Mouse (Mus musculus) right cerebral cortex, postnatal 4 days (tissue): ENCODE measurements around the gene Hectd1.

Source experiments
- DNase-seq: peaks from one replicate; pipeline ENCODE4 v3.0.0-alpha.2; 2022

Hectd1 gene

DNA sequence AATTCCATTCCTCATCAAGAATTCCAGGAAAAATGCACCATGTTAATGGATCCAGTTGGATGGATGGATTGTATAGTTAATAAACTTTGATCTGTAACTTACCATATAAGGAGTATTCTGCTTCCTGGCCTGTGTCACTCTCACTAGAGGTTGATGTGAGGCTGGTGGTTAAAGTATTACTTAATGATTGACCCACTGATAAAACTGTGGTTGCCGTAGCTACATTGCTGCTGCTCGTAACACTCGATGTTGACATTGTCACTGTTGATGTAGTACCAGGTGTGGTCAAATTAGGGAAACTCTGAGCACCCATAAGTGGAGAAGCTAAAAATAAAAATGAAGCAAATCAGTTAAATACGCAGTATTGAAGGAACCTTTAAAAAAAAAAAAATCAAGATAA lies 61.9 kb downstream of the Hectd1 start:
- no peak for DNase-seq

DNA sequence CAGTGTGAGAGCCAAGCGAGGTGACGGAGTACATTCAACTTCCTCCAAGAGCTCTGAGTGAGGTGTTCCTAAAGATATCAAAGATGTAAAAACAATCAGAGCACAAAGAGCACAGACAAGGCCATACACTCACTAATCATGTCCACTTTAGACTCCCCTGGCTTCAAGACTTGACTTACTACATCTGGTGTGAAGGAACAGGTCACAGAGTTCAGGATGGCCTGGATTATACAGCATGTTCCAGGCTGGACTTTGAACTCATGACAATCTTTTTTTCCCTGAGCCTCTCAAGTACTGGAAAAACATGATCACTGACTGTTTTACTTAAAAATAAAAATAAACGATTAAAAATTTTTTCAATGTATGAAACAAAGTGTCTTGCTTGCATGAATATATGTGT lies 70.0 kb downstream of the Hectd1 start:
- DNase-seq: no peak

DNA sequence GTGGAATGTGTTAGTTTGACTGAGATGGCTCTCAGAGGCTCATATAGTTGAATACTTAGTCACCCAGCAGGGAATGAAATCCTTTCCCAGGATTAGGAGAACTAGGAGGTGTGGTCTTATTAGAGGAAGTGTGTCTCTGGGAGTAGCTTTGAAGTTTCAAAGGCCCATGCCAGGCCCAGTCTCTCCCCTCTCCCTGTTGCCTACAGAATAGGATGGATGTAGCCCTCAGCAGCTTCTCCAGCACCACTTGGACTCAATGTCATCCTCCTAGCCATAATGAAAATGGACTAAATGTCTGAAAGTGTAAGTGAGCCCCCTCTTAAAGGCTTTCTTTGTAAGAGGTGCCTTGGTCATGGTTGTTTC lies 72.8 kb downstream of the Hectd1 start:
- DNase-seq: no peak

DNA sequence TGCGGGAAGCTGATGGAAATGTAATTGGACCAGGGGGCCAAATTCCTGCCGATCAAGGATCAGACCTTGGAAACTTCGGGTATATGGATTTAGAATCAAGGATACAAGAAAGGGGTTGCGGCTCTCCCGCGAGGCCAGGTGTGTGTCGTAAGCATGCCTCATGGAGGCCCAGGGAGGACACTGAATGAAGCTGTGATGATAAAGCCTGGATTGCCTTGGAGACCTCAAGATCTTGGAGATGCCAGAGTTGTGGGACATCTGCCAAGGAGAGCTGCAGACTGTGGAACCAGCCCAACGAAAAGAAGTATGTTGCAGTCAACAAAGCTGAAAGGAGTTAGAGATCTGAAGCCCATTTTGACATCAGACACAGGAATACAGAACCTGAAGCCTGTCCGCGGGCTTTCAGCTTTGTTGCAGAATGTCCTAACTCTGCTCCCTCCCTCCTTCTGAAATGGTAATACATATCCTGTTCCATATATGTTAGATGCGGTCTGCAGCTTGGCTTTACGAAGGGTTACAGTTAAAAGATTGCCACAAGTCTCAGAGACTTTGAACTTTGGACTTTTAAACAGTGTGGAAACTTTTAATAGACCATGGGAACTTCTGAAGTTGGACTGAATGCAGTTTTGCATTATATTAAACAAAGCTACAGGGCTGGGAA lies 73.3 kb downstream of the Hectd1 start:
- DNase-seq: no peak

DNA sequence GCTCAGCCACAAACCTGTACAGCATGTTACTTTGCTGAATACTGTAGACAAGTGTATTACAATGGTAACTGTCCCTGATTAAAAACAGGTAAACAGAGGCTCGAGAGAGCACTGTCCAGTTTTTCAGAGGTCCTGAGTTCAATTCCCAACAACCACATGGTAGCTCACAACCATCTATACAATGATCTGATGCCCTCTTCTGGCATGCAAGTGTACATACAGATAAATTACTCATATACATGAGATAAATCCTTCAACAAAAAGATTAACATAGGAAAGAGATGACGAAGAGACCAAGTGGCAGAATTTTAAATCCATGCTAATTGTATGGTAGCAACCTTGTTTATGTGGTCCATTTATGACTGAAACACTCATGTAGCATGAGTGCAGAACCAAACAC lies 82.0 kb downstream of the Hectd1 start:
- DNase-seq: no peak

DNA sequence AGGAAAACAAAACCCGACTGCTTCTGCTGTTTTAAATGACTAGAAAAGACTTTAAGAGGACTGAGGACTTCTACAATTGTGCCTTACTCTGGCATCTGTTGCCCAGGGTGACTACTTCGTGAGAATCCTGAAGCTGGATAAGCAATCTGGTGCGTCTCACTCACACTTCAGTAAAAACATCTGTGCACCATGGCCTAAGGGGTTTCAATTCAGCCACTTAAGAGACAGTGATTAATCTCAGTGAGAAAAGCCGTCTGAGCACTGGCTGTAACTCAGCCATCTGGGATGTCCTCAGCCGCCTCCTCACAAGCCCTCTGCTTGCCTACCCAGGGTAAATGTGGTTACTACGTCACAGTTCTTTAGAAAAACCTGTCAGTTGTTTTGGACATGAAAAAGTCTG lies 84.4 kb downstream of the Hectd1 start:
- DNase-seq: no peak

DNA sequence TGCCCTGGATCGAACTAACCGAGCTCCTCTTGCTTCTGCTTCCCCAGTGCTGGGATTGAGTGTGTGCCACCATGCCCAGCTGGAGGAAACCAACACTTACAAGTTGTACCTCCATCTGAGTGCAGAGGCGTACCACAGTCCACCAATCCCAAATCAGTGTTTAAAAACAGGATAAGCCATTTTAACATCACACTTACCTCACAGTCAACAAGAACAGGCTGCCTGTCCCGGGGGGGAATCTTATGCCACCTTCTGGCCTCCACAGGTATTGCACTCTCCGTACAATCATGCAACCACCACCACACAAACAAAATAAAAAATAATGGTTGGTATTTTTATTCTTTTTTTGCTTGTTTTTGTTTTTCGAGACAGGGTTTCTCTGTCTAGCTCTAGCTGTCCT lies 87.6 kb downstream of the Hectd1 start:
- peak; percentile 53 for DNase-seq

DNA sequence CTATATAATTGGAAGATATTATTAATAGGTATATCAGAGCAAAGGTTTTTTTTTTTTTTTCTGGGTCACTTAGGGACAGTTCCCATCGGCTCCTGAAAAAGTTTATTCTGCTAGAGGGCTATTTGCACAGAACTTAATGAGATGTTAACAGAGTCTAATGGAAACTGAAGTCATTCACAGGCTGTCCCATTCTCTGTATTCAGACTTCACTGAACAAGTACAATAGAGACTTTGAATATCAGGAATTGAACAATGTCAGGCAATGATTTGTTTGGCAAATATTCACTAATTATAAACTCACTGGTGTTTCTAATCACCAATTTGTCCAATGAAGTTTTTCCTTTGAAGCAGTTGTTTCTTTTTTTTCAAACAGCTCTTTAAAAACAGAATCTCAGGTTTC lies 92.5 kb downstream of the Hectd1 start:
- DNase-seq: no peak

DNA sequence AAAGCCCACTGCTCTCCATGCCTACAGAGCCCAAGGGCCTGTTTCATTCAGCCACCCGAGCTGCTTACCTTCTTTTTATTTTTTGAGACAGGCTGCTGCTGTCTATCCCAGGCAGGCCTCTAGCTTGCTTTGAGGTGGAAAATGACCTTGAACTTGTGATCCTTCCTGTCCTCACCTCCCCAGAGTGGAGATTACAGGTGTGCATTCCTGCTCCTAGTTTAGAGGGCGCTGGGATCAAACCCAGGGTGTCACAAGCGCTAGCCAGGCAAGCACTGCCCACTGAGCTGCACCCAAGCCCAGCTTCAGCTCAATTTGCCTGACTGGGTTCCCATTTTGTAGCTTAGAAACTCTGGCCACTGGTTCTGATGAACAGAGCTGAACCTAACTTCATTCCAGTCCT lies 93.0 kb downstream of the Hectd1 start:
- DNase-seq: no peak

DNA sequence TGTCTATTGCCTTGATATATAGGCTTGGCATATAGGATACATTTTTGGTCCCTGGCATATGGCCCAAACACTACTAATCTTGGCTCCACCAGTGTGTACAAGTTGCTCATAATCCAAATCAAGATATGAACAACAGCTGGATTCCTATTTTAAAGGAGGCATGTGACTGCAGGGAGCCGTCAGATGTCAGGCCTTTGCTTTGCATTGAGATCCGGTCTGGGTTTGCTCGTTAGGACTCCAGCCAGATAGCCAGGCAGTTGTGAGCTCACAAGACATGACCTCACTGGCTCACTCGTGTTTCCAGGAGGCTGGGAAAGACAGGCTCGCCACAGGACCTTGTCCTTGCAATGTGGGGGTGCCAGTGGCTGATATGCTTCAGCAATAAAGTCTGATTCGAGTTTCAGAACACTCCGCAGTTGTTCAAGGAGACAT lies 93.5 kb downstream of the Hectd1 start:
- no peak for DNase-seq

DNA sequence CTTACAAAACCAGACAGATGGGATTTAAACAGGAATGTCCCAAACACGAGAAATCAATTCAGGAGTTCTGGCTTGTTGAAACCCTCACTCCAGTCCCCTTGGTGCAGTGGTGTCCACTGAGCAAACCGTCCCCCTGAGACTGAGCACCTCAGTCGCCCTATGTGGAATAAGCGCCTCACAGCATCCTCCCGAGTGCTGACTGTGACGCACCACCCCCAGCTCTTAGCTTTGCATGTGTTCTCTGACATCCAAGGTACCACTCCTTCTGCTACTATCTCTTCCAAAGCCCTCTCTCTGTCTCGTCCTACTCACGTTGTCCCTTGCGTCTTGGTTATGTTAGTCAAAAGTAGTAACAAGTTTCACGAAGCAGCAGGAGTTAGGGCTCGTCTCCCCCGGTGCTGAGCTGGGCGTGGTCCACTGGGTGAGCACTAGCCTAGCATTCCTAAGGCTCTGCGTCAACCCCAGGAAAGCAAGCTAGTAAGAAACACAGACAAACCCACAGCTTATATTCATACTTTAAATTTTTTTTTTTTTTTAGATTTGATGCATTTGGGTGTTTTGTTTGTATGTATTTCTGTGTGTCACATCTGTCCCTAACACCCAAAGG lies 94.6 kb downstream of the Hectd1 start:
- no peak for DNase-seq

DNA sequence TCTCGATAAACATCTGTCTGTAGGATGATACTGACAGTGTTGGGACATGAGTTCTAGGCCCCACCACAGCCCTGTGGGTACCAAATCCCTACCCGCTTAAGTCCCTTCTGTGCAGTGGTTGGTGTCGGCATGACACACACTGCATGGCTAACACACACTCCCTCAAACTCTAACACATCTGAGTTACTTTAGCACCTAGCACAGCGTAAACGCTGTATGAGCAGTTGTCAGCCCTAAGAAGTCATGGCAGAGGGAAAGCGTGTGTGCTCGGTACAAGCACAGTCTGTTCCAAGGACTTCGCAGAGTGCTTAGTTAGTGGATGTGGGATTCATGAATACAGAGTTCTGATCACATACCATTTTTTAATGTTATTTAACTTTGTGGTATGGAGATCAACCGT lies 99.5 kb downstream of the Hectd1 start:
- no peak for DNase-seq

DNA sequence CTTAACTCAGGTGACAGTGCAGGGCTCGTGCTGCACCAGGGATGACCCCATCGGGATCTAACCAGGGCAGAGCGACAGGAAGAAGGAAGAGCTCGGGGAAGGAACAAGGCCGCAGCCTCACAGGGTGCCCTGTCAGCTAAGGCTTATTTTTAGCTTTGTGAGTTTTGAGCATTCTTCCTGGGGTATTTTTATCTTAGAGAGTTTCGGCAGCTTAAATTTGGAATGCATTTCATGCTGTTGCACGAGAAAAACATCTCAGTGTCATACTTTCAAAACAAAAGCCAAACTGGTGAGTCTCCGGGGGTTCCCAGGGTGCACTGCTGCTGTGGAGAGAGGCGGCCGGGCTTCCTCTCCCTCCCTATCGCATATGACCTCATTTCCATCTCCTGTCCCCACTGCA lies 100.3 kb downstream of the Hectd1 start:
- no peak for DNase-seq

DNA sequence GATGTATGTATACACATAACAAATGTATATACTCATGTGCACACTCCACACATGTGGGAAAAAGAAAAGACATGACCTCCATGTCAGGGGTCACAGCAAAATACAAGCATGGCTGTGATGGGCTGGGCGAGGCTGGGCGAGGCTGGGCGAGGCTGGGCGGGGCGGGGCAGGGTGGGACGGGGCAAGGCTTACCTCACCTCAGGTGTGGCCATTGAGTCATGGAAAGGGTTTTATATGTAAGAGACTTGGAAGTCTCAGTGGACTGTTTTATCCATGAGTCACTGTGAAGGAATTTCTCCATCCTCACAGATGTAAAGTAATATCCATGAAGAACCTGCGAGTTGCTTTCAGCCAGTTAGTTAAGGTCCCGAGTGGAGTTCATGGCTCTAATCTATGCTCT lies 107.5 kb downstream of the Hectd1 start:
- no peak for DNase-seq

DNA sequence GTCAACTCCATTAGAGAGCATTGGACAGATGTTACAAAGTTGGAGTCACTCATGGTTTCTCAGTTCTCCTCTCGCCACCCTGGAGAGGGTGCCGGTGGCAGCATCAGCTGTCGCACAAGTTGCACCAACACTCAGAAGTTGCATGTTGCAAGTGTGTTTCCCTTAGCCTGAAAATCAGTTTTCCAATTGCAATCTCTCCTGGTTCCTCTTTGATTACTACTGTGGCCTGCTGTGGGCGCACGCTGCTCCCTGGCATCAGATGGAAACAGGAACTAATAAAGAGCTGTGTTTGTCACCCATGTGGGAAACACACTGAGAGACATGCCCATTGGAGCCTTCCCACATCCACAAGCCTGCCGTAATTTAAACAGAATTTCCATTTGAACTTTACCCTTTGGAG lies 110.7 kb downstream of the Hectd1 start:
- DNase-seq: no peak

DNA sequence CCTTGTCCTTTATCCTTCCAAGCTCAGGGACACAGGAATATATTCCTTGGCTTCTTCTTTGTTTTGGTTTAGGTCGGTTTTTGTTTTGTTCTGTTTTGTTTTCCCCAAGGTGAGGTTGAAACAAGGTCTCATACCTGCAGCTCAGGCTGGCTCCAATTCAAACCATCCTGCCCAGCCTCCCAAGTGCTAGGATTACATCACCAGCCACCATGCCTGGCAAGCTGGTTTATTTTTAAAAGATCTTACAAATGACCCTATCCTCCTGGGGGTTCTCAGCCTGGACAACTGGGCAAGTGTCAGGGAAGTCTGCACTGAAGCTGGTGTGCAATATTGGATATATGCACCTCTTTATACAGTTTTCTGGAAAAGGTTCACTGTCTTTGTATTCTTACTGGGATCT lies 116.7 kb downstream of the Hectd1 start:
- no peak for DNase-seq

DNA sequence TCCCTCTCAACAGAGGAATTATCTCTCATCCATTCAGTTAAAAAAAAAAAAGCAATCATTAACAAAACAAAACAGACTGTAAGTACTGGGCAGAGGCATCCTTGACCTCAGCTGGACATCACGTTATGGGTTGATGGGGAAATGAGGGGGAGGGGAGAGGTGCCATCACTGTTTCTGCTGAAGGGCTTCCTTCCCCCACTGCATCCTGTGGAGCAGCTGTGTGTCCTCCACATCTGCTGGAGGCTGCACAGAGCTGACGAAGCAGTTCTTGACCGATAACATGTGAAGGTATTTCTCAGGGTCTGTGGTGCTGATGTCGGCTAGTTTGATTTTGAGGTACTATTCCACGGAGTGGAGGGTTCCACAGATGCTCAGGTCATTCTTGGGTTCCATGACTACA lies 119.2 kb downstream of the Hectd1 start:
- DNase-seq: no peak

DNA sequence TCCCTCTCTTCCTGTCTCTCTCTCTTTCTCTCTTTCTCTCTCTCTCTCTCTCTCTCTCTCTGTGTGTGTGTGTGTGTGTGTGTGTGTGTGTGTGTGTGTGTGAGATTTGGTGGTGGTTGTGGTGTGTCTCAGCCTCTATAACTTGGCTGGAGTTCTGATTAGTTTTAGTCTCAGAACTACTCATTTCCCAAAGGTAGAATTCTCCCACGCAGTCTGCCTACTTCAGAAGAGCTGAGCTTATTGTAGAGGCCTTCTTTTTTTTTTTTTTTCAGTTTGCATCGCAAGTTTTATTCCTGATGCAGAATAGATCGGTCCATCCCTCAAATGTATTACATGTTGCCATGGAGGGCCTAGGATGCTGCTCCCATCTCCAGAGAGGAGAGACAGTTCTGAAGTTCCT lies 119.6 kb downstream of the Hectd1 start:
- DNase-seq: no peak

DNA sequence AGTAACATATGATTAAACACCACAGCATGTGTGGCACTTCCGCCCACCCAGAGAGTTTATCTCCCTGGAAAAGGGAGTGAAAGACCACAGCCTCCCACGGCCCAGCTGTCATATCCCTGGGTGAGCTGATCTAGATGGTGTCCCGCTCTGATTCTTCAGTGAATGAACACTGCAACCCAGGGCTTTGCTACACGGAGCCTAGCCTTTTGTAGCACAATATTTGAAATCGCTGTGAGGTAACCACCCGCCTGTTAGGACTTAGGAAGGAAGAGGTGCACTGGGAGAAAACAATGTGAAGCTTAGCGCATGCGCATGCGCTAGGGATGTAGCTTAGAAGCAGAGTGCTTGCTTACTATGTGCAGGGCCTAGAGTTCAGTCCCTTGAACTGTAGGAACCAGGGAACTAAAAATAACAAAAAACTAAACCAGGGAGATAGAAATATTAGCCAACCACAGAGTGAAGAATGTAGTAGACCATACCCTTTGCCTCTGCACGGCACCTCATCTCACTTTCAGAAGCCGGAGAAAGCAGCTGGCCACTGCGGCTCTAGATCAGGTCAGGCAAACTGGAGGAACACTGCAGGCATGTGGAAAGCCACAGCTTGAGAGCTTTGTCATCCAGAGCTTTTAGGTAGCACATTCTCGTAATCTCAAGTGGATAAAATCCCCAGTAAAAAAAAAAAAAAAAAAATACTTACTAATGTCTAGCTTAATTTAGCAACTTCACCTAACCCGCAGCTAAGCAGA lies 120.2 kb downstream of the Hectd1 start:
- no peak for DNase-seq

DNA sequence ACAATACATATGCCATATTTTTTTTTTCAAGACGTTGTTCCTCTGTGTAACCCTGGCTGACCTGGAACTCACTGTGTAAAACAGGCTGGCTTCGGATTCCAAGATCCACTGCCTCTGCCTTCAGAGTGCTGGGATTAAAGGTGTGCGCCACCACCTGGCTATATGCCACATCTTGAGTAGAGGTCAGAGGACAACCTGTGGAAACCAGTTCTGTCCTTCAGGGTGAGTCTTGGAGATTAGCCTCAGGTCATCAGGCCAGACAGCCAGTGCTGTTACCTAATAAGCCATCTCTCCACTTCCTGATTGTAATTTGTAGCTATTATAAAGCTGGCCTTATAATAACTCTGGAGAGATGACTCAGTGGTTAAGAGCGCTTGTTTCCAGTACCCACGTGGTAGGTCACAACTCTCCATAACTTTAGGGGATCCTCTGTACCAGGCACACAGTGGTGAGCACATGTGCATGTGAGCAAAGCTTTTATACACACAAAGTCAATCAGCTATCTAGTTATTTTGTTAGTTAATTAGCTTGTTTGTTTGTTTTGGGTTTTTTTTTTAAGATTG lies 122.6 kb downstream of the Hectd1 start:
- DNase-seq: no peak

DNA sequence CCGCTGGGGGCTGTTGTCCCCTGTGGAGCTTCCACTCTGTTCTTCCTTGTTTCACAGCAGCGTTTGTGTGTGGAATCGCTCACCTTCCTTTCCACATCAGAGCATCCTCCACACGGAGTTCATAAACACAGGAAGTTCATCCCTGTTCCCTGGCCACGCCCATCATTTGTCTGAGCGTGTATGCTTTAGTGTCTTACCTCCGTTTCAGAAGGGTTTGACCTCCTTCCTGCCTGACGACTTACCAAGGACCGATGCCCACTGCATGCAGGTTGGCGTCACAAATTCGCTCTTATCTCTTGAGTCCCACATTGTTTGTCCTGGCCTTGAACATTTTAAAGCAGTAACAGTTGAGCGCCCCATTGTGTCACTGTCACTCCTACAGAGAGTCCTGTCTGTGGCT lies 123.6 kb downstream of the Hectd1 start:
- DNase-seq: no peak

DNA sequence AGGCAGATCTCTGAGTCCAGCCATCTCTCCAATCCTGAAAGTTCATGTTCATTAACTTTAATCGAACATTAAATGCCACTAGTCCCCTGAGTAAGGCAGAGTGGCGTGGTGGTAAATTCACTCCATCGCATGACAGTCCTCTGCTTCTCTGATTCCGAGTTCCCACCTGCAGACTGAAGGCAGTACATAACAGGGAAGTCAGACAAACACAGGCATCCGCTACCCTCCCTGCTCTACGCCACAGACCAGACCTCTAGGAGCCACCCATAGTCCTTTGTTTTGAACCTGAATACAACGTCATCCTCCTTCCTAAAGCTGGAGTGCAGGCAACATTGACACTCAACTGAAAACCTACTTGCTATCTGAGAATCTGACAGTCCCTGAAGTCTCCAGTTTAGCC lies 124.8 kb downstream of the Hectd1 start:
- no peak for DNase-seq

DNA sequence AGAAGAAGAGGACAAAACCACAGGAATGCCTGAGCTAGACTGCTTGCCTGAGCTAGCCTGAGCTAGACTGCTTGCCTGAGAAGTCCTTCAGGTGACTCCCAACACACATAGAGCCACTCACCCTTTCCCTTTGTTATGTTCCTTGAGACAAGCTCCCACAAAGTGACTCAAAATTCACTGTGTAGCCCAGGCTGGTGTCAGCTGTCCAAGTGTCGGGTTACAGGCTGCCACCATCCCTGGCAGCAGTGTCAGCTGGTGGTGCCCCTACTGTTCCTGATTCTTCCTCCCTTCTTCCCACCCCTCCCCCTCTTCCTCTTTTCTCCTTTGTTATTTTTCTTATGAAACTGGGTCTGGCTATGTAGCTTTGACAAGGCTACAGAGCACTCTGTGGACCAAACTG lies 125.5 kb downstream of the Hectd1 start:
- DNase-seq: no peak

DNA sequence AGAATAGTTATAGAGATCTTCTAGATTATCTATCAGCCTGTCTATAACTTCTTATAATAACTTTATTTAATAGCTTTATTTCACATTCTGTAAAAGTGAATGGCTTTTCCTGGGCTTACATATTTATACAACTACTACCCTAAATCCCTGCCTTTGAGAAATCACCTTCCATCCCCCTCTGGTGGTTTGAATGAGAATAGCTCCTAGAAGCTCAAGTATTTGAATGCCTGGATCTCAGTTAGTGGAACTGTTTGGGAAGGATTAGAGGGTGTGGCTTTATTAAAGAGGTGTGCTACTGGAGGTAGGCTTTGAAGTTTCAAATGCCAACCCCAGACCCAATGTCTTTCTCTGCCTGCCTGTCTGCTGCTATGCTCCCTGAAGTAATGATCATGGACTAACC lies 127.6 kb downstream of the Hectd1 start:
- DNase-seq: no peak
